In the genomic region with DNA sequence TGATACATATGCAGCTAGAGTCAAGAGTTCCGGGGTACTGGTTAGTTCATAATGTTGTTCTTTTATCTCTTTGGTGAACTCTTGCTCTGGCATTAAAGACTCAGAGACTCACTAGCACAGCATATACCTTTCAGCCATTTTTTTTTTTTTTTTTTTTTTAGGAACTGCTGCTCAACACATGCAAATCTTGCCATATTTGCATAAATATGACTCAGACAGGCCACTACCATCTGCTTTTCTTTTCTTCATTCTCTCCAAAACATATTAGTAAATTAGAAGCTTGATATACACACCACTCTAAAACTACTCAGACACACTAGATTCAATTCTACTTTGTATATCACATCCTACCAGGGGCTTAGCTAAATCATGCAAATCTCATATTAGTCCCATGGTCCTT, we compare ENCODE assay signal across 15 mouse cellular contexts.
"Had no signal": no experiment of that assay in that cellular context is flagged by ENCODE, and none has a peak within 500 bp of the region (broad histone marks: within the 10 kb centered on the region; RNA-seq: fewer than 3 reads in every experiment).

No protein-coding gene starts in this region.

- DNase-seq: kidney, adult 18-20 months; kidney, postnatal 10 days; kidney, postnatal 4 days; lung, adult 2 months; lung, postnatal 36 days; right cerebral cortex, postnatal 14 days; thymus, postnatal 36 days had no signal

- H3K4me2 ChIP-seq: intestine, embryonic 15.5 days; limb, embryonic 13.5 days; midbrain, embryonic 13.5 days; neural tube, embryonic 12.5 days; stomach, embryonic 15.5 days had no signal

- H3K9me3 ChIP-seq: intestine, embryonic 15.5 days; limb, embryonic 13.5 days; midbrain, embryonic 13.5 days; neural tube, embryonic 12.5 days; stomach, embryonic 15.5 days had no signal

- H3K4me1 ChIP-seq: intestine, embryonic 15.5 days; midbrain, embryonic 13.5 days; neural tube, embryonic 12.5 days; stomach, embryonic 15.5 days had no signal

- H3K9ac ChIP-seq: intestine, embryonic 15.5 days; limb, embryonic 13.5 days; liver, embryonic 14.5 days; midbrain, embryonic 13.5 days; neural tube, embryonic 12.5 days; stomach, embryonic 15.5 days had no signal

- H3K27me3 ChIP-seq: intestine, embryonic 15.5 days; limb, embryonic 13.5 days; midbrain, embryonic 13.5 days; neural tube, embryonic 12.5 days; stomach, embryonic 15.5 days had no signal

- H3K27ac ChIP-seq: intestine, embryonic 15.5 days; layer of hippocampus, adult 2 months; limb, embryonic 13.5 days; liver, embryonic 14.5 days; midbrain, embryonic 13.5 days; neural tube, embryonic 12.5 days; stomach, embryonic 15.5 days had no signal

- H3K4me3 ChIP-seq: intestine, embryonic 15.5 days; layer of hippocampus, adult 2 months; limb, embryonic 13.5 days; midbrain, embryonic 13.5 days; neural tube, embryonic 12.5 days; stomach, embryonic 15.5 days had no signal

- ATAC-seq: intestine, embryonic 15.5 days; lung, postnatal 0 days; midbrain, embryonic 13.5 days had no signal

- H3K36me3 ChIP-seq: intestine, embryonic 15.5 days; limb, embryonic 13.5 days; midbrain, embryonic 13.5 days; neural tube, embryonic 12.5 days; stomach, embryonic 15.5 days had no signal
